Mouse (Mus musculus) MEL (cell line): ENCODE measurements around the gene Dhx29. TPM values are rescaled to one million over a fixed set of nuclear protein-coding genes. Genes with fewer than 3 reads are reported as not detected.

ENCODE experiments used
- DNase-seq: peaks from one replicate; pipeline ENCODE4 v3.0.0; 2011; ENCODE audit warnings: low read depth, low spot score
- H3K27ac ChIP-seq: 2 replicates; pipeline ENCODE4 v1.5.1; 2012; ENCODE audit warnings: low read depth, mild to moderate bottlenecking, control low read depth, low read length, moderate library complexity; ENCODE audit not compliant: control insufficient read depth
- H3K27me3 ChIP-seq, 2 experiments: fragments of 150-350 bp in 1 of 2; sonication (generic) in 1 of 2; 2 replicates each; pipeline ENCODE4 v1.6.1; 2012; ENCODE audit warnings: low read length in 2 of 2, mild to moderate bottlenecking in 2 of 2, improper control_type of control experiment in 1 of 2, moderate library complexity in 1 of 2; ENCODE audit not compliant: insufficient read depth in 2 of 2, control insufficient read depth in 1 of 2
- H3K36me3 ChIP-seq, 2 experiments: 2 replicates each; pipeline ENCODE4 v1.6.1; 2012 to 2014; ENCODE audit warnings: low read length in 2 of 2, improper control_type of control experiment in 1 of 2, inconsistent platforms in 1 of 2, mild to moderate bottlenecking in 1 of 2; ENCODE audit not compliant: insufficient read depth in 2 of 2, control insufficient read depth in 1 of 2
- H3K4me1 ChIP-seq, 2 experiments: fragments of 150-350 bp in 1 of 2; sonication (generic) in 1 of 2; 2 replicates each; pipeline ENCODE4 v1.6.1; 2012; ENCODE audit warnings: low read length in 2 of 2, improper control_type of control experiment in 1 of 2, mild to moderate bottlenecking in 1 of 2; ENCODE audit not compliant: insufficient read depth in 2 of 2, control insufficient read depth in 1 of 2
- H3K4me3 ChIP-seq, 2 experiments: fragments of 150-350 bp in 1 of 2; sonication (generic) in 1 of 2; 2 replicates each; pipeline ENCODE4 v1.5.1; 2012; ENCODE audit warnings: low read depth in 2 of 2, low read length in 2 of 2, mild to moderate bottlenecking in 2 of 2, moderate library complexity in 2 of 2, control low read depth in 1 of 2, improper control_type of control experiment in 1 of 2; ENCODE audit not compliant: control insufficient read depth in 1 of 2, insufficient read depth in 1 of 2
- H3K79me2 ChIP-seq: 2 replicates; pipeline ENCODE4 v1.6.1; 2012; ENCODE audit warnings: mild to moderate bottlenecking, low read length, moderate library complexity; ENCODE audit not compliant: control insufficient read depth, poor library complexity, insufficient read depth
- H3K9ac ChIP-seq: 2 replicates; pipeline ENCODE4 v1.6.1; 2012; ENCODE audit warnings: low read depth, mild to moderate bottlenecking, control low read depth, low read length, moderate library complexity; ENCODE audit not compliant: control insufficient read depth, poor library complexity, severe bottlenecking
- H3K9me3 ChIP-seq: fragments of 150-350 bp; sonication (generic); replicated peaks from 2 replicates; pipeline ENCODE4 v1.6.1; 2012; ENCODE audit warnings: mild to moderate bottlenecking, low read length, improper control_type of control experiment, moderate library complexity; ENCODE audit not compliant: insufficient read depth
- BHLHE40 ChIP-seq: IDR thresholded peaks from 2 replicates; pipeline ENCODE4 v1.6.1; 2012; ENCODE audit warnings: low read depth, mild to moderate bottlenecking, inconsistent platforms, low read length, improper control_type of control experiment, borderline replicate concordance
- CHD2 ChIP-seq: IDR thresholded peaks from 2 replicates; pipeline ENCODE4 v1.6.1; 2011; ENCODE audit warnings: low read length, improper control_type of control experiment
- EP300 ChIP-seq, 2 experiments: IDR thresholded peaks; 2 replicates each; pipeline ENCODE4 v1.6.1; 2011; ENCODE audit warnings: improper control_type of control experiment in 2 of 2, low read length in 2 of 2, low read depth in 1 of 2, mild to moderate bottlenecking in 1 of 2
- GABPA ChIP-seq: IDR thresholded peaks from 2 replicates; pipeline ENCODE4 v1.6.1; 2012; ENCODE audit warnings: low read depth, mild to moderate bottlenecking, inconsistent platforms, low read length, improper control_type of control experiment, moderate library complexity
- GATA1 ChIP-seq: IDR thresholded peaks from 2 replicates; pipeline ENCODE4 v1.6.1; 2011; ENCODE audit warnings: low read depth, low read length, improper control_type of control experiment
- HCFC1 ChIP-seq: IDR thresholded peaks from 2 replicates; pipeline ENCODE4 v1.6.1; 2012; ENCODE audit warnings: low read depth, mild to moderate bottlenecking, inconsistent platforms, low read length, improper control_type of control experiment, moderate library complexity
- MAFK ChIP-seq: IDR thresholded peaks from 2 replicates; pipeline ENCODE4 v1.6.1; 2011; ENCODE audit warnings: low read depth, mild to moderate bottlenecking, low read length, improper control_type of control experiment, borderline replicate concordance
- NELFE ChIP-seq: IDR thresholded peaks from 2 replicates; pipeline ENCODE4 v1.6.1; 2011; ENCODE audit warnings: low read depth, low read length, improper control_type of control experiment
- POLR2A ChIP-seq, 2 experiments: IDR thresholded peaks; 2 replicates each; pipeline ENCODE4 v1.6.1; 2011 to 2012; ENCODE audit warnings: low read length in 2 of 2, mild to moderate bottlenecking in 2 of 2, control low read depth in 1 of 2, improper control_type of control experiment in 1 of 2, low read depth in 1 of 2, moderate library complexity in 1 of 2; ENCODE audit not compliant: control insufficient read depth in 1 of 2, insufficient read depth in 1 of 2, poor library complexity in 1 of 2
- POLR2AphosphoS5 ChIP-seq: IDR thresholded peaks from 2 replicates; pipeline ENCODE4 v1.6.1; 2012; ENCODE audit warnings: low read depth, borderline replicate concordance, mild to moderate bottlenecking, inconsistent platforms, low read length, moderate library complexity, mixed read lengths
- SIN3A ChIP-seq: IDR thresholded peaks from 2 replicates; pipeline ENCODE4 v1.6.1; 2012; ENCODE audit warnings: low read length, improper control_type of control experiment, inconsistent platforms
- SMC3 ChIP-seq: IDR thresholded peaks from 2 replicates; pipeline ENCODE4 v1.6.1; 2011; ENCODE audit warnings: low read depth, low read length, improper control_type of control experiment
- TBP ChIP-seq: IDR thresholded peaks from 2 replicates; pipeline ENCODE4 v1.8.0; 2011; ENCODE audit warnings: low read depth, low read length, improper control_type of control experiment
- TCF12 ChIP-seq: IDR thresholded peaks from 2 replicates; pipeline ENCODE4 v1.6.1; 2014; ENCODE audit warnings: low read depth, mild to moderate bottlenecking, inconsistent platforms, low read length, improper control_type of control experiment, moderate library complexity
- ZC3H11A ChIP-seq: IDR thresholded peaks from 2 replicates; pipeline ENCODE4 v1.6.1; 2012; ENCODE audit warnings: low read depth, mild to moderate bottlenecking, inconsistent platforms, low read length, improper control_type of control experiment
- ZKSCAN1 ChIP-seq: IDR thresholded peaks from 2 replicates; pipeline ENCODE4 v1.6.1; 2012; ENCODE audit warnings: low read depth, mild to moderate bottlenecking, inconsistent platforms, low read length, improper control_type of control experiment, moderate library complexity
- ZNF384 ChIP-seq: IDR thresholded peaks from 2 replicates; pipeline ENCODE4 v1.6.1; 2012; ENCODE audit warnings: low read depth, mild to moderate bottlenecking, inconsistent platforms, low read length, improper control_type of control experiment
- polyA plus RNA-seq, 2 experiments: library from polyadenylated mRNA; stranded (reverse) in 1 of 2; unstranded in 1 of 2; fragments of >175 nt in 1 of 2; fragments of >200 nt in 1 of 2; gene quantifications; 2 replicates each; pipeline versions ENCODE4 v1.2.1 to v1.2.4; 2012; ENCODE audit warnings: low replicate concordance in 2 of 2, low read depth in 1 of 2; ENCODE audit not compliant: insufficient read length in 2 of 2, insufficient read depth in 1 of 2, missing spikeins in 1 of 2
- total RNA-seq: library from RNA; depleted of rRNA; stranded (reverse); fragments of 300-350 nt; gene quantifications from 2 replicates; pipeline ENCODE4 v1.2.3, GENCODE M21; 2012

The Dhx29 gene
- total and polyA plus RNA-seq, 3 experiments = 25.3 to 41.2 (median 26.7) TPM

- DNase-seq = peak; percentile 67
- H3K9me3 ChIP-seq = no peaks in the 10 kb centered on the region
- peak overlapping the region; percentile 75 for H3K27ac ChIP-seq
- H3K4me3 ChIP-seq = peak overlapping the region; percentile 77 to 98
- peaks cover 48% of the 10 kb centered on the region for H3K79me2 ChIP-seq
- H3K36me3 ChIP-seq = peaks cover 6 to 14% of the 10 kb centered on the region in 2 experiments
- H3K9ac ChIP-seq = peak overlapping the region; percentile 98
- peak; percentile 66; the same call in 1 of the 2 replicates for TF ChIP-seq MAFK
- TF ChIP-seq EP300 (IDR thresholded peaks at IDR 0.05; ENCODE audit: low read depth in 1 of 2, low read length in 2 of 2) = 0 out of 4 replicates have a peak, but pooled peaks of 1 of the 2 experiments have one; percentile 7
- no peak for TF ChIP-seq TCF12
- no peak for TF ChIP-seq GATA1
- peak; percentile 66 for TF ChIP-seq SIN3A
- no peak for TF ChIP-seq SMC3
- no peaks in the 10 kb centered on the region for H3K27me3 ChIP-seq
- H3K4me1 ChIP-seq = peaks cover 3 to 14% of the 10 kb centered on the region in 2 experiments; a peak in 3 of 4 replicates
Observed at GRCm38 (mm10) chr13:112928038-112928668, 899 bp downstream of the Dhx29 start.

GRCm38 (mm10) chr13:112938130-112938529, 10.9 kb downstream of the Dhx29 start:
- H3K79me2 ChIP-seq = no peaks in the 10 kb centered on the region
- no peak for TF ChIP-seq ZC3H11A
- TF ChIP-seq BHLHE40 = no peak
- no peak for TF ChIP-seq NELFE
- no peak for TF ChIP-seq ZNF384
- no peak for TF ChIP-seq TBP
- no peak for TF ChIP-seq EP300 (IDR thresholded peaks at IDR 0.05; ENCODE audit: low read depth in 1 of 2, low read length in 2 of 2)
- no peak for TF ChIP-seq POLR2AphosphoS5
- TF ChIP-seq POLR2A (IDR thresholded peaks at IDR 0.05; ENCODE audit: control insufficient read depth in 1 of 2, insufficient read depth in 1 of 2, low read depth in 1 of 2, low read length in 2 of 2, poor library complexity in 1 of 2) = no peak
- TF ChIP-seq HCFC1 = no peak
- TF ChIP-seq CHD2 = no peak
- TF ChIP-seq GABPA = no peak
- no peak for TF ChIP-seq ZKSCAN1
- H3K27ac ChIP-seq = no peak overlapping the region
- DNase-seq = no peak
- no peaks in the 10 kb centered on the region for H3K9me3 ChIP-seq
- no peak overlapping the region for H3K4me3 ChIP-seq
- H3K9ac ChIP-seq = no peak overlapping the region
- H3K4me1 ChIP-seq = no peaks in the 10 kb centered on the region
- H3K36me3 ChIP-seq = peaks cover 0 to 1% of the 10 kb centered on the region in 2 experiments; a peak in 2 of 4 replicates
- H3K27me3 ChIP-seq = no peaks in the 10 kb centered on the region
